Mouse (Mus musculus) forebrain, embryonic 15.5 days (tissue): Measurements from ENCODE around the gene Slc2a10. TPM values are rescaled to one million over a fixed set of nuclear protein-coding genes. Genes with fewer than 3 reads are reported as not detected.
A peak's percentile ranks its signal among the peaks of the same experiment; 100 is the strongest.

Experiments used
- ATAC-seq: fragments of 200-750 bp; cut with Nextera tagmentation; replicated peaks from 2 replicates; pipeline ENCODE4 v1.8.0; 2017; ENCODE audit warnings: mild to moderate bottlenecking, moderate TSS enrichment, moderate library complexity
- H3K27ac ChIP-seq: fragments of 300-500 bp; sonication (generic); replicated peaks from 2 replicates; pipeline ENCODE4 v1.5.1; 2015; ENCODE audit warnings: mild to moderate bottlenecking, inconsistent platforms
- H3K27me3 ChIP-seq: fragments of 300-500 bp; sonication (generic); 2 replicates; pipeline ENCODE4 v1.6.1; 2015; ENCODE audit warnings: inconsistent platforms
- H3K36me3 ChIP-seq: fragments of 300-500 bp; sonication (generic); 2 replicates; pipeline ENCODE4 v1.6.1; 2015; ENCODE audit warnings: mild to moderate bottlenecking, inconsistent platforms
- H3K4me1 ChIP-seq: fragments of 300-500 bp; sonication (generic); 2 replicates; pipeline ENCODE4 v1.6.1; 2015; ENCODE audit warnings: inconsistent platforms
- H3K4me2 ChIP-seq: fragments of 300-500 bp; sonication (generic); replicated peaks from 2 replicates; pipeline ENCODE4 v1.6.1; 2015; ENCODE audit warnings: mild to moderate bottlenecking, inconsistent platforms
- H3K4me3 ChIP-seq: fragments of 300-500 bp; sonication (generic); 2 replicates; pipeline ENCODE4 v1.5.1; 2015; ENCODE audit warnings: mild to moderate bottlenecking, inconsistent platforms
- H3K9ac ChIP-seq: fragments of 300-500 bp; sonication (generic); replicated peaks from 2 replicates; pipeline ENCODE4 v1.6.1; 2015; ENCODE audit warnings: mild to moderate bottlenecking, inconsistent platforms
- H3K9me3 ChIP-seq: fragments of 300-500 bp; sonication (generic); 2 replicates; pipeline ENCODE4 v1.6.1; 2016; ENCODE audit warnings: inconsistent platforms
- WGBS: fragments of 180-500 bp; shearing (Covaris S2); methylation state at CpG from one replicate; pipeline ENCODE4 v1.1.7; 2015; ENCODE audit warnings: mixed read lengths; 5-methylcytosine and 5-hydroxymethylcytosine counted together
- polyA plus RNA-seq: library from polyadenylated mRNA; unstranded; fragments of >200 nt; fragmentation: Nextera tagmentation; extraction: Ambion mirVana; gene quantifications from 2 replicates; pipeline ENCODE4 v1.2.1, GENCODE M21; 2015

Slc2a10 gene
- 2.4 and 2.6 TPM in 2 replicates for polyA plus RNA-seq

DNA sequence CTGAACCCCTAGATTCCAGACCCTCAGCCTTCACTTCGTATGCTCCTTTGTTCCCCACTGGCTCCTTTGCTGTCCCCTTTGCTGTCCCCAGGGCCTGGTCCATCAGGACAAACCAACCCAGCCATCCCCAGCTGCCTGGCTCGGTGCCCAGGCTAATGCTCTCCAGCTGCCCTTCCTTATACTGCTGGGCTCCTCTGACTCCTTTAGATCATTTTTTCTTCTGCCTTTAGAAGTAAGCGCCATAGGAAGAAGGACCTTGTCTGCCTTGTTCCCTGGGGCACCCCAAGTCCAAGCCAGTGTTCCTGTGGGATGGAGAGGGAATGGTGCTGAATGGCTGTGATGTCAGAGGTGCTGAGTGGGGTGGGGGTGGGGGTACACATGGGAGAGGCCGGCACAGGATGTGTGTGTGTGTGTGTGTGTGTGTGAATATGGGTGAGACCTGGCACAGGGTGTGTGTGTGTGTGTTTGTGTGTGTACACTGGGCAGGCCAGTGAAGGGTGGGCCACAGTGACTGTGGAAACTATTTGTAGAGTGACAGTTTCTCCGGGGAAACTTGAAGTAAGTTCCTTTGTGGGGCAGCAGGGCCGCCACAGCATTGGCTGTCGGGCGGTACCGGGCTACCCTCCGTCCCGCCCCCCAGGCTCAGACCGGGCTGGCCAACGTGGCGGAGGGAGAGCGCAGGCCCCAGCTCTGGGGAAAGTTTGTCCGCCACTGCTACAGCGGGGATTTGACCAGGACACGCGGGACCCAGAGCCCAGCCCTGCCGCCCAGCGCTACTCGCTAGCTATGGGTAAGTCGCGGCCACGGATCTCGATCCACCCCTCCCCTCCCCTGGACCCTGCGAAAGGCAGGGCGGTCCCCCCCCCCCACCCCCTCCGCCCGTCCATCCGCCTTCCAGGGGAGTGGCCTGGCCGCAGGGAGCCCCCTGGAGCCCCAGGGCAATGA lies at the start of gene Slc2a10:
Gene Slc2a10 (plus strand): TSS at position 529 of the 945 bp plus-strand sequence.
- Histone ChIP-seq H3K9ac (peak within 1 kb of the TSS; percentile 40), H3K36me3 (no peaks in the 10 kb centered on the region), H3K4me3 (peak within 1 kb of the TSS; percentile 33), H3K27me3 (no peaks in the 10 kb centered on the region), H3K4me2 (peak within 1 kb of the TSS; percentile 46), H3K27ac (peak within 1 kb of the TSS; percentile 20; the same call in 1 of the 2 replicates), H3K4me1 (peaks cover 12% of the 10 kb centered on the region), H3K9me3 (no peaks in the 10 kb centered on the region)
- WGBS: 6% methylated on average over 30 of the region's 32 CpGs
- peak; percentile 70 for ATAC-seq

- 54% methylated on average over 2 of the region's 2 CpGs for WGBS
- Histone ChIP-seq H3K9ac (no peak overlapping the region), H3K27ac (no peak overlapping the region), H3K4me2 (no peak overlapping the region), H3K4me1 (no peaks in the 10 kb centered on the region), H3K9me3 (no peaks in the 10 kb centered on the region), H3K27me3 (no peaks in the 10 kb centered on the region), H3K36me3 (no peaks in the 10 kb centered on the region), H3K4me3 (no peak overlapping the region)
- no peak for ATAC-seq
These were observed 46.9 kb upstream of the Slc2a10 start for GRCm38 (mm10) chr2:165456710-165457109.

GRCm38 (mm10) chr2:165458189-165458588 lies 45.4 kb upstream of the Slc2a10 start:
- Histone ChIP-seq H3K27me3 (no peaks in the 10 kb centered on the region), H3K4me3 (no peak overlapping the region), H3K36me3 (no peaks in the 10 kb centered on the region), H3K9me3 (no peaks in the 10 kb centered on the region), H3K27ac (no peak overlapping the region), H3K4me1 (no peaks in the 10 kb centered on the region), H3K4me2 (no peak overlapping the region), H3K9ac (no peak overlapping the region)
- no peak for ATAC-seq
- WGBS: 58% methylated on average over 5 of the region's 5 CpGs

- Histone ChIP-seq H3K9me3 (no peaks in the 10 kb centered on the region), H3K4me3 (no peak overlapping the region), H3K4me1 (no peaks in the 10 kb centered on the region), H3K36me3 (no peaks in the 10 kb centered on the region), H3K27me3 (no peaks in the 10 kb centered on the region), H3K27ac (no peak overlapping the region), H3K9ac (no peak overlapping the region), H3K4me2 (no peak overlapping the region)
- WGBS: 17% methylated on average over 7 of the region's 7 CpGs
- ATAC-seq: no peak
These were observed 43.9 kb upstream of the Slc2a10 start for GRCm38 (mm10) chr2:165459663-165460062.

DNA sequence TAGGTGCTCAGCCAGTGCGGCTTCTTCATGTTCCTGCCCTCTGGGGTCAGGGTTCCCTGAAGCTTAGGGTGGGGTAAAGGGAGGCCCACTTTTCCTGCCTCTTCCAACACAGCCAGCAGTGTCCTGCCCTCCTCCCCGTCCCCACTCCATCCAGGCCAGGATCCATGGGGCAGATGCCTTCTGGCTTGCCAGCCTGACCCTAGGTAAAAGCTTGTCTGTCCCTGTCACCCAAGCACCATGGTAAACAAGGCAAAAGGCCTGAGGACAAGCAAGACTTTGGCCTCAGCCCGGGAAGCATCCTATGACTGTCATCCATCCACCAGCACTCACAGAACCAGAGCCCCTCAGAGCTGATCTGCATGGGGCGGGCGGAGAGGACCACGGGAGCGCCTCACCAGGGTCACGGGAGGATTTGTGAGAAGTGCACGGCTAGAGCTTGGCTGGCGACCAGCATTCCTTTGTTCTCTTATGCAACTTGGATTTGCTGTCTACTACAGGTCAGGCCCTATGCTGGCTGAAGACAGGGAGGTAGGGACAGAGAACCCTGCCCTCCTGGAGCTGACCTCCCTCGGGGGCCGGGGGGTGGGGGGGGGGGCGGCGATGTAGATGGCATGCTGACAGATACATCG lies 35.6 kb upstream of the Slc2a10 start:
- Histone ChIP-seq H3K4me2 (no peak overlapping the region), H3K4me3 (no peak overlapping the region), H3K36me3 (no peaks in the 10 kb centered on the region), H3K9me3 (no peaks in the 10 kb centered on the region), H3K4me1 (peaks cover 5% of the 10 kb centered on the region; the same call in 1 of the 2 replicates), H3K27ac (no peak overlapping the region), H3K27me3 (0 out of 2 replicates have a peak, but pooled peaks cover 5% of the 10 kb centered on the region), H3K9ac (no peak overlapping the region)
- no peak for ATAC-seq
- WGBS: 45% methylated on average over 15 of the region's 15 CpGs

- 56% methylated on average over 5 of the region's 5 CpGs for WGBS
- no peak for ATAC-seq
These were observed 33.4 kb upstream of the Slc2a10 start for GRCm38 (mm10) chr2:165470167-165470566.

DNA sequence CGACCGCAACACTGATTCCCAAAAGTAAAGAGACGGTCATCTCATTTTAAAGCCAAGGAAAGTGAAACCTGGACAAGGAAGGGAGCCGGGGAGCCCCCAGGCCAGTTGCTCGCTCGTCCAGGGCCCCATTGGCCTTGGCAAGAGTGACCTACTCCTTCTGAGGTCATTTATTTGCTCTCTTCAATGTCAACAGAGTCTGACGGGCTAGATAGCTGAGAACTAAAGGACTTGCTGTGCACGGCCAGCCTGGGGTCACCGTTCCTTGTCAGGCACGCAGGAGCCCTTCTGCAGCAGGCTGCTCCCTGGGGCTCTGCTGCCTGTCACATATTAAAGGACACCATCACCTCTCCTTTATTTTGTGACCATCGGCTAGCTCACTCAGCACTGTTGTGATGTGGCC lies 31.6 kb upstream of the Slc2a10 start:
- peaks cover 5% of the 10 kb centered on the region; the same call in 1 of the 2 replicates for H3K27me3 ChIP-seq
- no peaks in the 10 kb centered on the region for H3K36me3 ChIP-seq
- WGBS: 82% methylated on average over 11 of the region's 11 CpGs
- H3K4me3 ChIP-seq: no peak overlapping the region
- no peaks in the 10 kb centered on the region for H3K9me3 ChIP-seq
- H3K4me2 ChIP-seq: no peak overlapping the region
- ATAC-seq: no peak
- H3K9ac ChIP-seq: no peak overlapping the region
- H3K4me1 ChIP-seq: peaks cover 8% of the 10 kb centered on the region; the same call in 1 of the 2 replicates
- H3K27ac ChIP-seq: no peak overlapping the region

More at GRCm38 (mm10) chr2:165470167-165470566, 33.4 kb upstream of the Slc2a10 start:
- Histone ChIP-seq H3K4me1 (peaks cover 8% of the 10 kb centered on the region; the same call in 1 of the 2 replicates), H3K9ac (no peak overlapping the region), H3K4me2 (no peak overlapping the region), H3K9me3 (no peaks in the 10 kb centered on the region), H3K27me3 (peaks cover 5% of the 10 kb centered on the region; the same call in 1 of the 2 replicates), H3K27ac (no peak overlapping the region), H3K36me3 (no peaks in the 10 kb centered on the region), H3K4me3 (no peak overlapping the region)

DNA sequence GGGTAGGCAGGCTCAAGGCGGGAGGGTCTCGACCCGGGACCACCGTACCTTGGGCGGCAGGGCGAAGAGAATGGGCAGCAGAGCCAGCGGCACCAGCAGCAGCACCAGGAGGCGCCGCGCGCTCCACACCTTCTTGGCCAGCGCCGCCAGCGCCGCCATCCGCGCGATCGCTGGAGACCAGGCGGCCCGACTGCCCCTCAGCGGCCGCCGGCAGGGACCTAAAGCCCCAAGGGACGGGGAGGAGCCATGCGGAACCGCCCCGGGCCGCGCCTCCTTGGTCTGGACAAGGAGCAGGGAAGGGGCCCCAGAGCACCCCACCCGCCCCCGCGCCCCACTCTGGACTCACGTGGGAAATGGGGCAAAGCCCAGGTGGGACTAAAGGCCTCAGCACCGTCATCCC lies 30.6 kb upstream of the Slc2a10 start, which contains the start of gene Slc13a3:
Gene Slc13a3 (minus strand): TSS at position 228 of the 400 bp plus-strand sequence.
- Histone ChIP-seq H3K4me3 (peak within 1 kb of the TSS; percentile 17), H3K9ac (no peak within 1 kb of the TSS), H3K36me3 (no peaks in the 10 kb centered on the region), H3K27me3 (peaks cover 5% of the 10 kb centered on the region; the same call in 1 of the 2 replicates), H3K4me1 (peaks cover 8% of the 10 kb centered on the region; the same call in 1 of the 2 replicates), H3K27ac (no peak within 1 kb of the TSS), H3K4me2 (peak within 1 kb of the TSS; percentile 39), H3K9me3 (no peaks in the 10 kb centered on the region)
- ATAC-seq: no peak
- under 1% methylated on average over 35 of the region's 35 CpGs for WGBS

DNA sequence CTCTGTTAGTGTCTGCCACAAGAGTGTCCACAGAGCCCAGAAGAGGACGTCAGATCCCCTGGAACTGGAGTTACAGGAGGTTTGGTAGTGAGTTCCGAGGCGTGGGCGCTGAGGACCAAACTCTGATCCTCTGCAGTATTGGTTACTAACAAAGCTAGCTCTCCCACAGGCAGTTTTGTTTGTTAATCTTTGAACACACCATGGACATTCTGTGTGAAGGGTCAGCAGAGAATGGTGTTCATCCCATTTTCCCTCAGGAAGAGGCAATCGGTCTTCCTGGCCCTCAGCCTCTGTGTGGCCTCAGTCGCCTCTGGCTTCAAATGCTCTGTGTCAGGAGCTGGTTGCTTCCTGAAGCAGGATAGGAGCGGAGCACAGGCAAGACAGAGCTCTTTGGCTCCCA lies 28.2 kb upstream of the Slc2a10 start:
- Histone ChIP-seq H3K36me3 (no peaks in the 10 kb centered on the region), H3K27ac (no peak overlapping the region), H3K4me2 (no peak overlapping the region), H3K4me3 (no peak overlapping the region), H3K9me3 (no peaks in the 10 kb centered on the region), H3K4me1 (peaks cover 4% of the 10 kb centered on the region; the same call in 1 of the 2 replicates), H3K27me3 (peaks cover 5% of the 10 kb centered on the region; the same call in 1 of the 2 replicates), H3K9ac (no peak overlapping the region)
- ATAC-seq: no peak
- WGBS: 81% methylated on average over 7 of the region's 7 CpGs

- no peaks in the 10 kb centered on the region for H3K36me3 ChIP-seq
- H3K4me2 ChIP-seq: no peak overlapping the region
- no peak overlapping the region for H3K27ac ChIP-seq
- H3K9me3 ChIP-seq: no peaks in the 10 kb centered on the region
- no peak overlapping the region for H3K9ac ChIP-seq
- H3K27me3 ChIP-seq: peaks cover 5% of the 10 kb centered on the region; the same call in 1 of the 2 replicates
- WGBS: 62% methylated on average over 5 of the region's 5 CpGs
- ATAC-seq: no peak
- H3K4me3 ChIP-seq: no peak overlapping the region
- peaks cover 4% of the 10 kb centered on the region; the same call in 1 of the 2 replicates for H3K4me1 ChIP-seq
These were observed 27.7 kb upstream of the Slc2a10 start for GRCm38 (mm10) chr2:165475850-165476249.

DNA sequence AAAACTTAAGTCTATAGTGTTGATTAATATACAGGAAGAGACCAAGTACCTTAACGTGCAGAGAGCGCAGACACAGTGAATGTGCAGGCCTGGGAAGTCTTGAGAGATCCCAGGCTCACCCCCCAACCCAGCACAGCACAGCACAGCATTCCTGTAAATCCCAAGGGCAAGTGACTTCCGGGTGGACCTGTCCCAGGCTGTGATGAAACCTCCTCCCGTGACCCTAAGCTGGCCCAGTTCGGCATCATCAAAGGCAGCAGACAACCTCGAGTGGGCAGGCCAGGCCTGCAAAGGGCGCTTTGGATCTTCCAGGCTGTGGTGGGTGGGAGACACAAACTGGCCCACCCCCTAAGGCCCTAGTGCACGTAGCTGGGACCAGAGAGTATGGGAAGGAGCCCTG lies 21.6 kb upstream of the Slc2a10 start:
- H3K4me2 ChIP-seq: no peak overlapping the region
- H3K27ac ChIP-seq: no peak overlapping the region
- no peaks in the 10 kb centered on the region for H3K27me3 ChIP-seq
- WGBS: 65% methylated on average over 8 of the region's 8 CpGs
- no peak overlapping the region for H3K9ac ChIP-seq
- H3K4me3 ChIP-seq: no peak overlapping the region
- ATAC-seq: no peak
- H3K4me1 ChIP-seq: peaks cover 13% of the 10 kb centered on the region
- no peaks in the 10 kb centered on the region for H3K9me3 ChIP-seq
- no peaks in the 10 kb centered on the region for H3K36me3 ChIP-seq

GRCm38 (mm10) chr2:165484152-165484551 lies 19.4 kb upstream of the Slc2a10 start:
- Histone ChIP-seq H3K27ac (no peak overlapping the region), H3K36me3 (peaks cover 4% of the 10 kb centered on the region), H3K9me3 (no peaks in the 10 kb centered on the region), H3K4me2 (no peak overlapping the region), H3K9ac (no peak overlapping the region), H3K4me1 (peaks cover 16% of the 10 kb centered on the region), H3K4me3 (no peak overlapping the region), H3K27me3 (no peaks in the 10 kb centered on the region)
- ATAC-seq: no peak
- WGBS: 59% methylated on average over 6 of the region's 6 CpGs
